16 mouse cellular contexts compared by ENCODE assay signal in genomic region chr14:81957234-81957633, GRCm38 (mm10).
"Had no signal": no experiment of that assay in that cellular context is flagged by ENCODE, and none has a peak within 500 bp of the region (broad histone marks: within the 10 kb centered on the region; RNA-seq: fewer than 3 reads in every experiment).

No protein-coding gene starts in this region.

- H3K36me3 ChIP-seq: limb, embryonic 10.5 days; liver, embryonic 15.5 days; midbrain, embryonic 10.5 days; neural tube, embryonic 15.5 days had no signal

- H3K27ac ChIP-seq: left cerebral cortex, adult 2 months; limb, embryonic 10.5 days; liver, embryonic 15.5 days; midbrain, embryonic 10.5 days; neural tube, embryonic 15.5 days had no signal

- H3K27me3 ChIP-seq: liver, embryonic 15.5 days; neural tube, embryonic 15.5 days had no signal

- H3K9me3 ChIP-seq: limb, embryonic 10.5 days; liver, embryonic 15.5 days; midbrain, embryonic 10.5 days; neural tube, embryonic 15.5 days had no signal

- H3K4me1 ChIP-seq: limb, embryonic 10.5 days; liver, embryonic 15.5 days; midbrain, embryonic 10.5 days; neural tube, embryonic 15.5 days had no signal

- H3K9ac ChIP-seq: liver, embryonic 15.5 days; lung, embryonic 14.5 days; neural tube, embryonic 15.5 days had no signal

- H3K4me2 ChIP-seq: liver, embryonic 11.5 days; liver, embryonic 15.5 days; lung, embryonic 14.5 days; neural tube, embryonic 15.5 days had no signal

- H3K4me3 ChIP-seq: left cerebral cortex, adult 2 months; limb, embryonic 10.5 days; liver, embryonic 15.5 days; midbrain, embryonic 10.5 days; myocyte; neural tube, embryonic 15.5 days had no signal

- DNase-seq: kidney, adult 18-20 months; kidney, postnatal 10 days; kidney, postnatal 4 days; lung, embryonic 14.5 days; lung, postnatal 10 days; lung, postnatal 4 days; midbrain, embryonic 14.5 days; right cerebral cortex, adult 18-20 months; right cerebral cortex, postnatal 25 days had no signal
